Mouse (Mus musculus): ENCODE results near the gene Il1r2.

Gene Il1r2

GRCm38 (mm10) chr1:40061359-40061758 lies 12.5 kb upstream of the Il1r2 start:
- DNase-seq (ENCODE audit: low spot score) = no peak

- no peak for DNase-seq (ENCODE audit: low spot score)
Measured at GRCm38 (mm10) chr1:40063409-40063808, 10.5 kb upstream of the Il1r2 start.

GRCm38 (mm10) chr1:40064508-40064907 lies 9.4 kb upstream of the Il1r2 start:
- DNase-seq (ENCODE audit: low spot score) = no peak

- DNase-seq (ENCODE audit: low spot score) = no peak
Measured at GRCm38 (mm10) chr1:40072558-40072957, 1.3 kb upstream of the Il1r2 start.

GRCm38 (mm10) chr1:40077328-40077727 lies 3.4 kb downstream of the Il1r2 start:
- DNase-seq (ENCODE audit: low spot score) = no peak

- no peak for DNase-seq (ENCODE audit: low spot score)
Measured at GRCm38 (mm10) chr1:40081041-40081440, 7.2 kb downstream of the Il1r2 start.

GRCm38 (mm10) chr1:40084386-40084785 lies 10.5 kb downstream of the Il1r2 start:
- no peak for DNase-seq (ENCODE audit: low spot score)

GRCm38 (mm10) chr1:40085403-40086182 lies 11.7 kb downstream of the Il1r2 start:
- DNase-seq (ENCODE audit: low spot score) = peak; percentile 88

GRCm38 (mm10) chr1:40091160-40091559 lies 17.3 kb downstream of the Il1r2 start:
- no peak for DNase-seq (ENCODE audit: low spot score)

GRCm38 (mm10) chr1:40092541-40092940 lies 18.7 kb downstream of the Il1r2 start:
- DNase-seq (ENCODE audit: low spot score) = no peak

GRCm38 (mm10) chr1:40094601-40095304 lies 20.9 kb downstream of the Il1r2 start:
- no peak for DNase-seq (ENCODE audit: low spot score)

GRCm38 (mm10) chr1:40095585-40095984 lies 21.7 kb downstream of the Il1r2 start:
- DNase-seq (ENCODE audit: low spot score) = no peak

- DNase-seq (ENCODE audit: low spot score) = no peak
Measured at GRCm38 (mm10) chr1:40106306-40106705, 32.4 kb downstream of the Il1r2 start.

GRCm38 (mm10) chr1:40106719-40107118 lies 32.8 kb downstream of the Il1r2 start:
- no peak for DNase-seq (ENCODE audit: low spot score)

GRCm38 (mm10) chr1:40107971-40108749 lies 34.3 kb downstream of the Il1r2 start:
- no peak for DNase-seq (ENCODE audit: low spot score)

- DNase-seq (ENCODE audit: low spot score) = no peak
Measured at GRCm38 (mm10) chr1:40109736-40110135, 35.9 kb downstream of the Il1r2 start.

GRCm38 (mm10) chr1:40115271-40115670 lies 41.4 kb downstream of the Il1r2 start:
- peak; percentile 86 for DNase-seq (ENCODE audit: low spot score)

- DNase-seq (ENCODE audit: low spot score) = peak; percentile 92
Measured at GRCm38 (mm10) chr1:40116422-40116821, 42.5 kb downstream of the Il1r2 start.

- DNase-seq (ENCODE audit: low spot score) = peak; percentile 63
Measured at GRCm38 (mm10) chr1:40117565-40117964, 43.7 kb downstream of the Il1r2 start.

GRCm38 (mm10) chr1:40124237-40124636 lies 50.4 kb downstream of the Il1r2 start:
- DNase-seq (ENCODE audit: low spot score) = no peak

- no peak for DNase-seq (ENCODE audit: low spot score)
Measured at GRCm38 (mm10) chr1:40128481-40128880, 54.6 kb downstream of the Il1r2 start.

GRCm38 (mm10) chr1:40129321-40129720 lies 55.4 kb downstream of the Il1r2 start:
- DNase-seq (ENCODE audit: low spot score) = no peak

GRCm38 (mm10) chr1:40131631-40132030 lies 57.8 kb downstream of the Il1r2 start:
- no peak for DNase-seq (ENCODE audit: low spot score)

Data from embryo, embryonic 10.5 days (tissue).